Mouse (Mus musculus): ENCODE measurements around the gene Psen2. TPM values are rescaled to one million over a fixed set of nuclear protein-coding genes. Genes with fewer than 3 reads are reported as not detected.

Psen2 gene
- polyA plus RNA-seq, 1 experiment from 2014 or later: 20.6 TPM

GRCm38 (mm10) chr1:180179100-180179499, 84.1 kb downstream of the Psen2 start:
- POLR2A ChIA-PET: no interaction called here
- ATAC-seq (no peak), DNase-seq (ENCODE audit: low read depth, low spot score) (no peak)
- TF ChIP-seq CTCF (IDR thresholded peaks at IDR 0.05): no peak
- CTCF ChIA-PET: interaction anchor here (0.6 to 1.4 kb wide), 2 partner anchors 51 to 320 kb away, joined by 3 to 4 read pairs; no protein-coding TSS in a partner anchor
- in situ Hi-C loops (cut with MboI; ENCODE audit: low pct_unique_long_range_greater_than_20kb): loop anchor here (5.0 kb wide), 2 partner anchors 38 to 243 kb away; no protein-coding TSS in a partner anchor
- no peaks in the 10 kb centered on the region for H3K27me3 ChIP-seq

- in situ Hi-C loops (cut with MboI; ENCODE audit: low pct_unique_long_range_greater_than_20kb): loop anchor here (5.0 kb wide), 2 partner anchors 39 to 244 kb away; no protein-coding TSS in a partner anchor
- ChIA-PET CTCF (interaction anchor here (1.4 kb wide), 1 partner anchor 319 kb away, joined by 4 read pairs; no protein-coding TSS in a partner anchor), POLR2A (no interaction called here)
- no peak for TF ChIP-seq CTCF (IDR thresholded peaks at IDR 0.05)
- no peak for DNase-seq (ENCODE audit: low read depth, low spot score)
- no peak for ATAC-seq
- H3K27me3 ChIP-seq: no peaks in the 10 kb centered on the region
Observed at GRCm38 (mm10) chr1:180178340-180178739, 84.9 kb downstream of the Psen2 start.

Other genes with a start within 250 kb of the Psen2 start
- gene Coq8a, start 63.8 kb downstream of the Psen2 start, polyA plus RNA-seq (2021): 2.6 TPM
- gene Itpkb, start 67.0 kb upstream of the Psen2 start, polyA plus RNA-seq (2021): 15.4 TPM
- not detected for gene Stum, start 220.1 kb upstream of the Psen2 start, polyA plus RNA-seq (2021)

Data from Patski (cell line).